Mouse (Mus musculus) Patski (cell line): ENCODE data around the gene Igfbp5. TPM values are rescaled to one million over a fixed set of nuclear protein-coding genes. Genes with fewer than 3 reads are reported as not detected.

Experiments
- ATAC-seq: fragments of 100-300 bp; one replicate; pipeline ENCODE4 v1.8.0; 2021
- CTCF ChIA-PET: fragments of 350-600 bp; sonication (Branson Sonifier 250); formaldehyde crosslinking; loops from one replicate; lab custom pipeline; 2022; ENCODE audit warnings: inconsistent platforms; lab: Charles Lee
- POLR2A ChIA-PET: fragments of 350-600 bp; sonication (Branson Sonifier 250); formaldehyde crosslinking; loops from one replicate; lab custom pipeline; 2022; ENCODE audit warnings: antibody characterized with exemption, inconsistent platforms; lab: Charles Lee
- DNase-seq: peaks from one replicate; pipeline ENCODE4 v3.0.0-alpha.2; 2011; ENCODE audit warnings: low read depth, low spot score
- H3K27me3 ChIP-seq: fragments of 371-371 bp; one replicate; pipeline ENCODE4 v1.5.1; 2021
- CTCF ChIP-seq: fragments of 100-300 bp; IDR thresholded peaks from one replicate; pipeline ENCODE4 v1.5.1; 2021
- in situ Hi-C: fragments of 300-500 bp; cut with MboI; formaldehyde crosslinking; loops from 3 replicates; pipeline ENCODE4 v1.11.1; 2018; ENCODE audit warnings: low pct_unique_long_range_greater_than_20kb, mixed read lengths
- polyA plus RNA-seq: library from polyadenylated mRNA; unstranded; gene quantifications from one replicate; pipeline ENCODE4 v1.2.3, GENCODE M21; 2021

Igfbp5 gene
- polyA plus RNA-seq, 1 experiment from 2014 or later: 40.8 TPM

DNA sequence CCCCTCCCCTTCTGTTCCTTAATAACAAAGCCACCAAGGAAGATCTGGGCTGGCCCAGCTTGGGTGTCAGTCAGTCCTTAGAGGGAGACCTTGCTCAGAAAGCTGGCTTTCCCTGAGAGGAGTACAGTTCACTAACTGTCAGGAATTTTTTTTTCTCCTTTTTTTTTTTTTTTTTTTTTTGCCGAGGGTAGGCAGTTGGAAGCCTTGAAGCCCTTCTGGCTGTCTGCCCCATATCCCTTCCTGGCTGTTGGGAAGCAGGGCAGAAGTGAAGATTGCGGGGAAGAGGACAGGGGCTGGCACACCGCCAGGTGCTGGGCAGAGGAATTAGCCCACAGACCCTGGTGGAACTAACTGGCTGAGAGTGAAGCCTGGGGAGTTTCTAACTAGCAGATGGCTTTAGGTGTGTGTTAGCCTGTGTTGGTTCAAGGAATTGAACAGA, 42.0 kb downstream of the Igfbp5 start:
- POLR2A ChIA-PET: interaction anchor here (0.5 to 1.5 kb wide), 8 partner anchors 9 to 969 kb away, joined by 3 to 5 read pairs (median 4); no protein-coding TSS in a partner anchor
- in situ Hi-C loops: loop anchor here (10.0 to 25.0 kb wide), 6 partner anchors 118 to 1745 kb away; partner anchors contain the start of genes Rpl37a and Xrcc5
- DNase-seq (no peak), ATAC-seq (peak; percentile 40)
- CTCF ChIA-PET: interaction anchor here (3.8 kb wide), 1 partner anchor 113 kb away, joined by 13 read pairs; no protein-coding TSS in a partner anchor
- TF ChIP-seq CTCF: no peak
- no peaks in the 10 kb centered on the region for H3K27me3 ChIP-seq

DNA sequence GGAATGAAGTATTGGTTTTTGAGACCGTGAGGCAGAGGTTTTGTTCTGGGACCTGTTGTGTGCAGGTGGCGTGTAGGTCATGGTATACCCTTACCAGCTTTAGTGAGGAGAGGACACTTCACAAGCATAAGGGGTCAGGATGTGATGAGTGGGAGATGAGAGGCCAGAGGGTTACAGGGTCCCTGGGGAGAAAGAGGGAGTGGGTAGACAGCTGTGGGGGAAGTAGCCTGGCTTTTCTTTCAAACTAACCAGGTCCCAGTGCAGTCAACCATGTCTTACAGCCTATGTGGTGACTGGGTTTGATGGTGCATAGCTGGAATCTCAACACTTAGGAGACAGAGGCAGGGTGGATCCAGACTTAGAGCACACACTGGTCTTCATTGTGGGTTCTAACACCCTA, 44.2 kb downstream of the Igfbp5 start:
- no peak for TF ChIP-seq CTCF

DNA sequence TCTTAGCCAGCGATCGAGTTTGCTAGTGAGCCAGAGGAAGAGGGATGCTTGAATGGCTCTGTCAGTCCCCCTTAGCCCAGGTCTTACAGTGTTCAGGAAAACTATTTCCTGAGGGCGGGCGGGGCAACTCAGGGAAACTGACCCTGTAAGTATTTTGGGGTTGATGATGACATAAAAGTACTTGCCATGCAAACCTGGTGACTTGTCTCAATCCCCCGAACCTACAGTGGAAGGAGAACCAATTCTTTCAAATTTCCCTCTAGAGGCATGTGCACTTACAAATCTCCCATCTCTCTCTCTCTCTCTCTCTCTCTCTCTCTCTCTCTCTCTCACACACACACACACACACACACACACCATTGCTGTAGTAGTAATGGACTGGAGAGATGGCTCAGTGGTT, 45.8 kb downstream of the Igfbp5 start:
- ATAC-seq (no peak), DNase-seq (no peak)
- no peak for TF ChIP-seq CTCF
- no peaks in the 10 kb centered on the region for H3K27me3 ChIP-seq
- in situ Hi-C loops: loop anchor here (25.0 kb wide), 2 partner anchors 1208 to 1742 kb away; no protein-coding TSS in a partner anchor
- CTCF ChIA-PET: no interaction called here
- POLR2A ChIA-PET: no interaction called here

More for the DNA sequence above, 44.2 kb downstream of the Igfbp5 start:
- DNase-seq (no peak), ATAC-seq (no peak)
- ChIA-PET POLR2A (interaction anchor here (0.8 kb wide), 1 partner anchor 91 kb away, joined by 3 read pairs; no protein-coding TSS in a partner anchor), CTCF (interaction anchor here (3.8 kb wide), 1 partner anchor 111 kb away, joined by 13 read pairs; no protein-coding TSS in a partner anchor)
- H3K27me3 ChIP-seq: no peaks in the 10 kb centered on the region
- in situ Hi-C loops: loop anchor here (10.0 to 25.0 kb wide), 6 partner anchors 116 to 1743 kb away; partner anchors contain the start of genes Rpl37a and Xrcc5

DNA sequence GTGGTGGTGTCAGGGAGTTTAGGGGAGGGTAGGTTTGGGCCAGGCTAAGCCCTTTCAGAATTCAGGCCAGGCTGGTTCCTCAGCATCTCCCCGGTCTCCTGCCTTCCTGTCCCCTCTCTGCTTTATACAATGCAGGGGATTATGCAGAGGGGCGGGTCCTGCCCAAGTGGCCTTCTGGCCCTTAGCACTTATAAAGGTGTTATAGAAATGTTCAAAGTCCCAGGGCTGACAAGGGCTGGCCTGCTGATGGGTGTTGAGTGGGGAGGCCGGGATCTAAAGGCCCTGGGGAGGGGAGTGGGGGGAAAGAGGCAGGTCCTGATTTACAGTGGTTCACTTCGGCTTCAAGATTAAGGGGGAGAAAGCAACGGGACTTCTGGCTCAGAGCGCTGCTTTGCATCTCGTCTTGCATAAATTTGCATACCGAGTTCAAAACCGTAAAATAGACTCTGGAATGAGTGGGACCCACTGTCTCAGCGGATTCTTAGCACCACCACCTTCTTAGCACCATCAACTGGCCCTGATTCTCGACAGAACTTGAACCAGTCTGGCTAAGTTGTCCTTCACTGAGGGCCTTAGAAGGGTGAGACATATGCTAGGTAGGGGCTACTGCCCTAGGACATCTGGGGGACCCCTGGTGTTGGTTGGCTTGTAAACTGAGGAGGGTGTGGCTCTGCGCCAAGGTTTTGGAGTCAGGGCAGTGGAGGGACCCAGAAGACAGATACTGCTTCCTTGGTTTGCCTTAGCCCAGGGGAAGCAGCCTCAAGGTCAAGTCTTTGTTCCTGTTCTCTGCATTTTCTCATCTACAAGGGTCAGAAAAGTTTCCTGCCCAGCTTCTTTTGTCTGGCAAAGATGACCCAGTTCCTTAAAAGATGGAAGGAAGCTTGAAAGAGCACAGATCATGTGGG, 47.0 kb downstream of the Igfbp5 start:
- ATAC-seq (no peak), DNase-seq (no peak)
- TF ChIP-seq CTCF: no peak
- H3K27me3 ChIP-seq: no peaks in the 10 kb centered on the region
- POLR2A ChIA-PET: interaction anchor here (0.9 kb wide), 1 partner anchor 109 kb away, joined by 3 read pairs; no protein-coding TSS in a partner anchor
- in situ Hi-C loops: loop anchor here (25.0 kb wide), 2 partner anchors 1210 to 1740 kb away; no protein-coding TSS in a partner anchor
- CTCF ChIA-PET: no interaction called here

DNA sequence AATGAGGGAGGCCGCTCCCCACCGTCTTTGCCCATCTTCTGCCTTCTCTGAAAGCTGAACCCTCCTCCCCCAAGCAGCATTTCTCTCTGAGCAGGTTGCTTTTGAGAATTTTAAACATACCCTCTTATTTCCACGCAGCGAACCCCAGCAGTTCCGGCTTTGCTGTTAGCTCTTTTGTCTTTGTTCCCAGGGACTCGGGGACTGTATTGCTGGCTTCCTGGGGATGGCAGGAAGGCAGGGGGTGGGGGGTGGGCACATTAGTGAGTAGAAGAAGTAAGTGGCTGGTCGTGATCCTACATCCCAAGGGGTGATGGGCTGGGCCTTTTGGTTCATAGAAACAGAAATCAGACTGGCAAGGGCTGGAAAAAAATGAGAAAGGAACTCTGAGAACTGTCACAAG, 47.8 kb downstream of the Igfbp5 start:
- TF ChIP-seq CTCF: no peak
- DNase-seq (no peak), ATAC-seq (no peak)
- POLR2A ChIA-PET: interaction anchor here (0.9 kb wide), 1 partner anchor 108 kb away, joined by 3 read pairs; no protein-coding TSS in a partner anchor
- in situ Hi-C loops: loop anchor here (25.0 kb wide), 2 partner anchors 1210 to 1740 kb away; no protein-coding TSS in a partner anchor
- no peaks in the 10 kb centered on the region for H3K27me3 ChIP-seq
- CTCF ChIA-PET: no interaction called here

DNA sequence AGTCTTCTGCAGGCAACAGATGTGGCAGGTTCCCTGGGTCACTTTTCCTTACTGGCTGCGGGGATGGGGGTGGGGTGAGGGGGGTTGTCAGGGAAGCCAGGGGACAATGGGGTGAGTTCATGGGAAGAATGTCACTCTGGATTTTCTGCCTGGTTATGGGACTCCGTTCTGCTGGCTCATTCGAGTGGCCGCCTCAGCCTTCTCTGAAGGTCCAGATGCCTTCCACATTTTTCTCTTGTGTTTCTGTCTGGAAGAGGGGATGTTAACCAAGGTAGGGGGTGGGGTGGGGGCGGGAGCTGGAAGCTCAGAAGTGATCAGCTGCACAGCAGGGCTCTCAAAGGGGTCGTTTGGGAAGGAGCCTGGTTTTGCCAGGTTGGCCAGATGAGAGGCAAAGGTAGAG, 48.2 kb downstream of the Igfbp5 start:
- no peaks in the 10 kb centered on the region for H3K27me3 ChIP-seq
- DNase-seq: no peak
- CTCF ChIA-PET: no interaction called here
- TF ChIP-seq CTCF: no peak
- POLR2A ChIA-PET: interaction anchor here (0.9 to 2.1 kb wide), 2 partner anchors 48 to 108 kb away, joined by 3 to 7 read pairs; no protein-coding TSS in a partner anchor
- no peak for ATAC-seq
- in situ Hi-C loops: loop anchor here (25.0 kb wide), 2 partner anchors 1211 to 1739 kb away; no protein-coding TSS in a partner anchor

DNA sequence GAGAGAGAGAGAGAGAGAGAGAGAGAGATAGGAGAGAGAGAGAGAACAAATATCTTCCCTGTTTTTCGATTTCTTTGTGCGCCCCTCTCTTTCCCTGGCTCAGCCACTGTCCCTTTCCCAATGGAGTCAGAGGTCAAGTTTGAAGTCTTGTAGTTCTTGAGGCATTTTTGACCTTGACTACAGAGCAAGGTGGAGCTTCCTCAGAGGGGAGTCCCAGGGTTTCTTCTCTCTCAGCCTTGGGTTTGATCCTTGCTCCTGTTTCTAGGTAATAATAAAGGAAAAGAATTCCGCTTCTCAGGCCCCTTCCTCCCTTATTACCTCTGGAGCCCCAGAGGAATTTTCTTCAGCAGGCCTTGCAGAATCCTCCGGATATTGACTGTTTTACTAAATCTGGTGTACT, 48.8 kb downstream of the Igfbp5 start:
- ChIA-PET CTCF (interaction anchor here (1.1 to 2.8 kb wide), 2 partner anchors 46 to 106 kb away, joined by 3 to 12 read pairs; no protein-coding TSS in a partner anchor), POLR2A (interaction anchor here (0.6 to 2.1 kb wide), 7 partner anchors 14 to 146 kb away, joined by 3 to 8 read pairs (median 4); no protein-coding TSS in a partner anchor)
- in situ Hi-C loops: loop anchor here (25.0 kb wide), 2 partner anchors 1211 to 1739 kb away; no protein-coding TSS in a partner anchor
- no peaks in the 10 kb centered on the region for H3K27me3 ChIP-seq
- DNase-seq: no peak
- no peak for ATAC-seq
- no peak for TF ChIP-seq CTCF

DNA sequence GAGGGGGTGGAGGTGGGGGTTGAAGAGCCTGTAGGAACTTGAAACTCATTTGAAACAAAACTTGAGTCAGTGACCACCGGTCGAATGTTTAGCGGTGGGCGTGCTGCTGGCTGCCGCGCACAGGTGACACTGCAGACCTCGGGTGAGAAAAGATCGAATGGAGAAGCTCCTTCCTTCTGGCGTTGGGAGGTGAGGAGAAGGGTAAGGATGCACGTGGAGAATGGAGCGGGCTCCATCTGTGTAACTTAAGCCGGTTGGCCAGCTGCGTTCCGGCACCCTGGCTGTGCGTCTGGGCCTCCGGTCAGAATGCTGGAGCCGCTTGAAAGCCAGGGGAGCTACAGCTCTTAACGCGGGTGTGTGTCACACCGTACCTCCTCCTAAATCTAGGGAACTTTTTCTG, 49.4 kb downstream of the Igfbp5 start:
- ChIA-PET POLR2A (interaction anchor here (0.6 to 2.1 kb wide), 10 partner anchors 15 to 146 kb away, joined by 3 to 8 read pairs (median 4); no protein-coding TSS in a partner anchor), CTCF (interaction anchor here (1.0 to 2.8 kb wide), 3 partner anchors 46 to 106 kb away, joined by 3 to 12 read pairs (median 3); no protein-coding TSS in a partner anchor)
- in situ Hi-C loops: loop anchor here (25.0 kb wide), 2 partner anchors 1212 to 1738 kb away; no protein-coding TSS in a partner anchor
- no peak for TF ChIP-seq CTCF
- no peaks in the 10 kb centered on the region for H3K27me3 ChIP-seq
- no peak for ATAC-seq
- no peak for DNase-seq

DNA sequence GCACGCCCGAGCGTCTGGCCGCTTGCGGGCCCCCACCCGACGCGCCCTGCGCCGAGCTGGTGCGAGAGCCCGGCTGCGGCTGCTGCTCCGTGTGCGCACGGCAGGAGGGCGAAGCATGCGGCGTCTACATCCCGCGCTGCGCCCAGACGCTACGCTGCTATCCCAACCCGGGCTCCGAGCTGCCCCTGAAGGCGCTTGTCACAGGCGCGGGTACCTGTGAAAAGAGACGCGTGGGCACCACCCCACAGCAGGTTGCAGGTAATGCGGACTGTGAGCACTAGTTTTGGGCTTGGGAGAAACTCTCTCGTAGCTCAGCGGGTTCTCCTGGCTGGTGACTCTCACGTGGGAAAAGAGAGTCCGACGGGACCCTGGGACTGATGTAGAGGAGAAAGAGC, 50.0 kb downstream of the Igfbp5 start:
- in situ Hi-C loops: loop anchor here (25.0 kb wide), 2 partner anchors 1213 to 1737 kb away; no protein-coding TSS in a partner anchor
- ChIA-PET CTCF (interaction anchor here (1.0 to 2.8 kb wide), 3 partner anchors 34 to 105 kb away, joined by 3 to 12 read pairs (median 3); no protein-coding TSS in a partner anchor), POLR2A (interaction anchor here (1.0 to 2.1 kb wide), 7 partner anchors 20 to 85 kb away, joined by 3 to 8 read pairs (median 4); no protein-coding TSS in a partner anchor)
- H3K27me3 ChIP-seq: no peaks in the 10 kb centered on the region
- no peak for TF ChIP-seq CTCF
- ATAC-seq: peak; percentile 54
- no peak for DNase-seq
